Mouse (Mus musculus) liver, adult 2 months (tissue): ENCODE results near the gene Rap1b.

ENCODE experiments used
- CTCF ChIP-seq: fragments of 200-500 bp; IDR thresholded peaks from 2 replicates; pipeline ENCODE4 v1.5.1; 2011; ENCODE audit warnings: low read depth, low read length, control low read depth
- POLR2A ChIP-seq: fragments of 200-500 bp; IDR thresholded peaks from 2 replicates; pipeline ENCODE4 v1.6.1; 2011; ENCODE audit warnings: low read length, control low read depth; ENCODE audit not compliant: insufficient read depth; ENCODE audit errors: extremely low read depth

DNA sequence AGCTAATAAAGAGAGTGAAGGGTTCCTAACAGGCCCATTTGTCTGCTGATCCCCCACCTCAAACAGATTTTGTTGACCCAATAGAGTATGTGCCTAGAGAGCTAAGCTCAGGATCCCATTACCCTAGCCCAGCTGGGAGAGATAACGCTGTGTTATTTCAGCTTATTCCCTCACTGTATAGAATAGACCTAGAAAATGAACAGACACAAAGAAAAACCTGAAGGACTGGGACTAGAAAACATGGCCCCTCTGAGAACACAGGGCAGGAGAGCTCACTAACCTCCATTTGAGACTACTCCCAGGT, 71.1 kb downstream of the Rap1b start:
- TF ChIP-seq POLR2A = no peak
- no peak for TF ChIP-seq CTCF
